8 mouse cellular contexts compared by ENCODE assay signal in the genomic region with DNA sequence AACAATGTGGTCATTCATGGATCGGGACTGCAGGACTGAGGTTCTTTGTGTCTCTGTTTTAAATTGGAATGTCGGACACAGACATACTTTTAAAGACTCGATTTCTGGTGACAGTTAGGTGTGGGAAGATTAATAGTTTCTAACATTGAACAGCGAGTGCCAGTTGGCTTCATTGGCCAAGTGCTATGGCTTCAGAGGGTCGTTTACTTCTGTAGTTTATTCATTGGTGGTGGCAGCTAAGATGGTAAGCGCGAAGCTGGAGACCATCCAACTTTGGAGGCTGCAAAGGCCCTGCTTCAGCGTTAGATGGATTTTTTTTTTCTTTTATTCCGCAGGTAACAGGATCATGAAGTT. TPM values are rescaled to one million over a fixed set of nuclear protein-coding genes. Genes with fewer than 3 reads are reported as not detected.
DNase-seq lines count a peak whose midpoint lies in the region; ATAC-seq and TF ChIP-seq lines count a peak whose summit lies in the region.

No protein-coding gene starts in this region.

- H3K9me3 ChIP-seq in MEL (replicated peaks; ENCODE audit: insufficient read depth, low read length) = no peaks in the 10 kb centered on the region
- H3K9me3 ChIP-seq in embryonic facial prominence, embryonic 12.5 days = no peaks in the 10 kb centered on the region
- H3K9me3 ChIP-seq in kidney, embryonic 14.5 days (ENCODE audit: control insufficient read depth, low read length) = no peaks in the 10 kb centered on the region
- H3K9me3 ChIP-seq in midbrain, embryonic 16.5 days (replicated peaks; ENCODE audit: control insufficient read depth, low read length, poor library complexity, severe bottlenecking) = no peaks in the 10 kb centered on the region

- no peak overlapping the region for H3K27ac ChIP-seq in MEL (ENCODE audit: control insufficient read depth, low read depth, low read length)
- H3K27ac ChIP-seq in embryonic facial prominence, embryonic 12.5 days = peak overlapping the region; percentile 95
- H3K27ac ChIP-seq in kidney, embryonic 14.5 days (ENCODE audit: low read depth, low read length) = peak overlapping the region; percentile 89
- H3K27ac ChIP-seq in midbrain, embryonic 16.5 days (ENCODE audit: low read length) = peak overlapping the region; percentile 96

- H3K27me3 ChIP-seq in MEL (ENCODE audit: control insufficient read depth in 1 of 2, insufficient read depth in 2 of 2, low read length in 2 of 2) = no peaks in the 10 kb centered on the region
- H3K27me3 ChIP-seq in embryonic facial prominence, embryonic 12.5 days = no peaks in the 10 kb centered on the region
- no peaks in the 10 kb centered on the region for H3K27me3 ChIP-seq in kidney, embryonic 14.5 days (ENCODE audit: control insufficient read depth, insufficient read depth, low read length)
- no peaks in the 10 kb centered on the region for H3K27me3 ChIP-seq in midbrain, embryonic 16.5 days (ENCODE audit: control insufficient read depth, insufficient read depth, low read depth, low read length)

- peaks cover 1% of the 10 kb centered on the region; the same call in 1 of the 2 replicates for H3K79me2 ChIP-seq in MEL (ENCODE audit: control insufficient read depth, insufficient read depth, low read length, poor library complexity)

- TF ChIP-seq CTCF in MEL (IDR thresholded peaks at IDR 0.05 in 2 of 3, conservative IDR thresholded peaks at IDR 0.05 in 1 of 3; ENCODE audit: control insufficient read depth in 1 of 3, insufficient read depth in 1 of 3, low read depth in 2 of 3, low read length in 3 of 3, poor library complexity in 1 of 3, severe bottlenecking in 1 of 3) = no peak

- H3K36me3 ChIP-seq in MEL (ENCODE audit: control insufficient read depth in 1 of 2, insufficient read depth in 2 of 2, low read length in 2 of 2) = peaks cover 0 to 10% of the 10 kb centered on the region in 2 experiments; a peak in 2 of 4 replicates
- H3K36me3 ChIP-seq in embryonic facial prominence, embryonic 12.5 days = no peaks in the 10 kb centered on the region
- no peaks in the 10 kb centered on the region for H3K36me3 ChIP-seq in kidney, embryonic 14.5 days (ENCODE audit: control insufficient read depth, insufficient read depth, low read length)
- H3K36me3 ChIP-seq in midbrain, embryonic 16.5 days (ENCODE audit: control insufficient read depth, insufficient read depth, low read length) = no peaks in the 10 kb centered on the region

- TF ChIP-seq EP300 in MEL (IDR thresholded peaks at IDR 0.05; ENCODE audit: low read depth in 1 of 2, low read length in 2 of 2) = no peak

- peak; percentile 21 for DNase-seq in layer of hippocampus, adult 11-12 months (ENCODE audit: low spot score)
- DNase-seq in layer of hippocampus, postnatal 25 days (ENCODE audit: extremely low spot score in 1 of 2, low spot score in 1 of 2) = no peak
- peak; percentile 55 for DNase-seq in MEL (ENCODE audit: low read depth, low spot score)
- DNase-seq in right cerebral cortex, postnatal 36 days (ENCODE audit: low spot score in 2 of 2) = no peak
- DNase-seq in left cerebral cortex, adult 11 months (ENCODE audit: low spot score) = no peak

- TF ChIP-seq RAD21 in MEL (IDR thresholded peaks at IDR 0.05; ENCODE audit: low read depth, low read length) = no peak

- WGBS in embryonic facial prominence, embryonic 12.5 days = 3% methylated on average over 9 of the region's 9 CpGs
- WGBS in kidney, embryonic 14.5 days = 4% methylated on average over 9 of the region's 9 CpGs
- WGBS in midbrain, embryonic 16.5 days = 4% methylated on average over 9 of the region's 9 CpGs

- H3K4me2 ChIP-seq in embryonic facial prominence, embryonic 12.5 days (replicated peaks) = peak overlapping the region; percentile 67
- peak overlapping the region; percentile 66 for H3K4me2 ChIP-seq in kidney, embryonic 14.5 days (replicated peaks; ENCODE audit: low read depth, low read length)
- H3K4me2 ChIP-seq in midbrain, embryonic 16.5 days (ENCODE audit: low read length) = peak overlapping the region; percentile 85

- H3K4me1 ChIP-seq in MEL (ENCODE audit: control insufficient read depth in 1 of 2, insufficient read depth in 2 of 2, low read length in 2 of 2) = peaks cover 3 to 16% of the 10 kb centered on the region in 2 experiments
- peaks cover 16% of the 10 kb centered on the region for H3K4me1 ChIP-seq in embryonic facial prominence, embryonic 12.5 days
- H3K4me1 ChIP-seq in kidney, embryonic 14.5 days (ENCODE audit: control insufficient read depth, insufficient read depth, low read length) = peaks cover 9% of the 10 kb centered on the region; the same call in 1 of the 2 replicates
- peaks cover 22% of the 10 kb centered on the region for H3K4me1 ChIP-seq in midbrain, embryonic 16.5 days (ENCODE audit: control insufficient read depth, insufficient read depth, low read length)

- H3K4me3 ChIP-seq in MEL (ENCODE audit: control insufficient read depth in 1 of 2, insufficient read depth in 1 of 2, low read depth in 2 of 2, low read length in 2 of 2) = peak overlapping the region; percentile 73 to 92
- peak overlapping the region; percentile 74 for H3K4me3 ChIP-seq in embryonic facial prominence, embryonic 12.5 days
- H3K4me3 ChIP-seq in kidney, embryonic 14.5 days (ENCODE audit: low read length) = peak overlapping the region; percentile 87
- H3K4me3 ChIP-seq in midbrain, embryonic 16.5 days (ENCODE audit: low read depth, low read length) = peak overlapping the region; percentile 74

- TF ChIP-seq POLR2A in MEL (IDR thresholded peaks at IDR 0.05; ENCODE audit: control insufficient read depth in 1 of 2, insufficient read depth in 1 of 2, low read depth in 1 of 2, low read length in 2 of 2, poor library complexity in 1 of 2) = no peak

- H3K9ac ChIP-seq in MEL (ENCODE audit: control insufficient read depth, low read depth, low read length, poor library complexity, severe bottlenecking) = peak overlapping the region; percentile 68
- peak overlapping the region; percentile 79 for H3K9ac ChIP-seq in embryonic facial prominence, embryonic 12.5 days
- peak overlapping the region; percentile 84 for H3K9ac ChIP-seq in kidney, embryonic 14.5 days (ENCODE audit: low read depth, low read length)
- H3K9ac ChIP-seq in midbrain, embryonic 16.5 days (ENCODE audit: low read depth, low read length) = peak overlapping the region; percentile 94

- no peak for ATAC-seq in embryonic facial prominence, embryonic 12.5 days (ENCODE audit: insufficient number of reproducible peaks, insufficient read depth, low FRiP score, low TSS enrichment)
- ATAC-seq in kidney, embryonic 14.5 days (ENCODE audit: low FRiP score, low TSS enrichment) = no peak
- no peak for ATAC-seq in midbrain, embryonic 16.5 days

TF ChIP-seq in MEL, 35 proteins besides CTCF, POLR2A, EP300 and RAD21:
- TF ChIP-seq UBTF (IDR thresholded peaks at IDR 0.05; ENCODE audit: borderline replicate concordance, insufficient read depth, low read depth, low read length) = 0 out of 2 replicates have a peak, but pooled peaks have one; percentile 6
- TF ChIP-seq E2F4 (IDR thresholded peaks at IDR 0.05; ENCODE audit: borderline replicate concordance, low read depth, low read length) = no peak
- 0 out of 2 replicates have a peak, but pooled peaks have one; percentile 12 for TF ChIP-seq CHD1 (IDR thresholded peaks at IDR 0.05; ENCODE audit: low read depth, low read length)

RNA-seq across cellular contexts. Expression of a gene that starts 0.7 kb away (rescaled TPM):
- 10 to 100 TPM; 75.4 to 84.6 TPM for total RNA-seq in layer of hippocampus, postnatal 25 days (2021)
- total RNA-seq in MEL (2012; rRNA removed) = 27.7 and 30.3 TPM in 2 replicates
- 10 to 100 TPM in 1 of 2 experiments, not detected in 1; 36.2 TPM for polyA plus RNA-seq in MEL (2012; ENCODE audit: insufficient read depth in 1 of 2, insufficient read length in 2 of 2, low read depth in 1 of 2, low replicate concordance in 2 of 2, missing spikeins in 1 of 2)
- polyA plus RNA-seq in embryonic facial prominence, embryonic 12.5 days (2016; fragmentation: Nextera tagmentation; extraction: Ambion mirVana) = 118 and 124 TPM in 2 replicates
- polyA plus RNA-seq in kidney, embryonic 14.5 days (2014; fragmentation: Nextera tagmentation; extraction: Ambion mirVana) = 70.3 and 96.0 TPM in 2 replicates
- polyA plus RNA-seq in midbrain, embryonic 16.5 days (2015; fragmentation: Nextera tagmentation; extraction: Ambion mirVana) = 125 and 127 TPM in 2 replicates

Comparison
In these comparisons a context has a peak if more than half of its experiments do, and no peak if none do; other contexts are left out.
1. DNase-seq: peak in layer of hippocampus, adult 11-12 months (single experiment) and MEL (single experiment); none in layer of hippocampus, postnatal 25 days (0 of 2), right cerebral cortex, postnatal 36 days (0 of 2) and left cerebral cortex, adult 11 months (single experiment).
2. Peak in every context shown above with its lines, with median percentiles within 50 percentile points of each other: H3K4me3 ChIP-seq, H3K9ac ChIP-seq and H3K4me2 ChIP-seq.